Comparison of ENCODE assay signal across 9 mouse cellular contexts in the genomic region with DNA sequence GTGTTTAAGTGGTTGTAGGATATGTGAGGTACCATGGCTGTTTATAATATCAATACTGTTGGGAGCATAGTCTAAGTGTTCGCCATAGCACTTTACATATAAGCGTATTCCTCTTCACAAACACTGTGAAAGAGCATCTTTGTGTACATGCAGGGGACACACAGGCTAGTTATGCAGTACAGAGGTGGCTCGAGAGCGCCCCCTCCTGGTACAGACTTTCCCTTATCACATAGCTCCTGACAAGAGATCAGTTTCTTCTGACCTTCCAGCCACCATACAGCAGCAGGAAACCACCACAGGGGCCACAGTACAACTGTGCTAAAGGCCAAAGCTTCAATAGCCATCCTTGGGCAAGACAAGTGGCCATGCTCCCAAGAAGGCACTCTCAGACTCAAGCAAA. TPM values are rescaled to one million over a fixed set of nuclear protein-coding genes. Genes with fewer than 3 reads are reported as not detected.
DNase-seq lines count a peak whose midpoint lies in the region; ATAC-seq and TF ChIP-seq lines count a peak whose summit lies in the region.
"Had no signal": no experiment of that assay in that cellular context is flagged by ENCODE, and none has a peak within 500 bp of the region (broad histone marks: within the 10 kb centered on the region; RNA-seq: fewer than 3 reads in every experiment).

No protein-coding gene starts in this region.

- H3K4me1 ChIP-seq in hindbrain, embryonic 11.5 days (replicated peaks; ENCODE audit: control insufficient read depth, insufficient read depth, low read length): no peaks in the 10 kb centered on the region
- H3K4me1 ChIP-seq in hindbrain, embryonic 12.5 days: no peaks in the 10 kb centered on the region
- H3K4me1 ChIP-seq in E14TG2a.4 (replicated peaks; ENCODE audit: low read depth, low read length): peaks cover 27% of the 10 kb centered on the region
- H3K4me1 ChIP-seq in thymus, adult 2 months (replicated peaks; ENCODE audit: control insufficient read depth, insufficient read depth, low read length): no peaks in the 10 kb centered on the region
- H3K4me1 ChIP-seq: limb, embryonic 12.5 days had no signal

- 51% methylated on average over 4 of the region's 4 CpGs for WGBS in hindbrain, embryonic 11.5 days
- WGBS in hindbrain, embryonic 12.5 days: 52% methylated on average over 4 of the region's 4 CpGs
- WGBS in thymus, adult 2 months: 53% methylated on average over 4 of the region's 4 CpGs

- no peaks in the 10 kb centered on the region for H3K27me3 ChIP-seq in hindbrain, embryonic 11.5 days (ENCODE audit: control insufficient read depth, insufficient read depth, low read length)
- no peaks in the 10 kb centered on the region for H3K27me3 ChIP-seq in hindbrain, embryonic 12.5 days
- no peaks in the 10 kb centered on the region for H3K27me3 ChIP-seq in E14TG2a.4 (ENCODE audit: insufficient read depth, low read length)
- H3K27me3 ChIP-seq in thymus, adult 2 months (ENCODE audit: control insufficient read depth, insufficient read depth, low read length): no peaks in the 10 kb centered on the region
- H3K27me3 ChIP-seq: limb, embryonic 12.5 days had no signal

- H3K36me3 ChIP-seq in hindbrain, embryonic 11.5 days (ENCODE audit: control insufficient read depth, insufficient read depth, low read length): peaks cover 18% of the 10 kb centered on the region
- H3K36me3 ChIP-seq in hindbrain, embryonic 12.5 days: peaks cover 92% of the 10 kb centered on the region
- H3K36me3 ChIP-seq in E14TG2a.4 (ENCODE audit: insufficient read depth, low read length): peaks cover 100% of the 10 kb centered on the region
- H3K36me3 ChIP-seq in thymus, adult 2 months (ENCODE audit: control insufficient read depth, insufficient read depth, low read length): peaks cover 66% of the 10 kb centered on the region

- no peak overlapping the region for H3K4me3 ChIP-seq in hindbrain, embryonic 11.5 days (ENCODE audit: low read depth, low read length)
- no peak overlapping the region for H3K4me3 ChIP-seq in hindbrain, embryonic 12.5 days
- no peak overlapping the region for H3K4me3 ChIP-seq in E14TG2a.4 (replicated peaks; ENCODE audit: low read length)
- H3K4me3 ChIP-seq in thymus, adult 2 months (ENCODE audit: control insufficient read depth, insufficient read depth, low read length): no peak overlapping the region
- H3K4me3 ChIP-seq: limb, embryonic 12.5 days had no signal

- DNase-seq in hindbrain, embryonic 11.5 days (ENCODE audit: low spot score): peak; percentile 83
- peak; percentile 75 for DNase-seq in c-Kit-positive CD71-positive TER-119-positive erythroid progenitor cells, embryonic 14.5 days (ENCODE audit: low spot score)
- DNase-seq in frontal cortex, postnatal 36 days (ENCODE audit: low spot score in 2 of 2): peak; percentile 58 to 61
- DNase-seq in layer of hippocampus, postnatal 10 days (ENCODE audit: low spot score in 2 of 2): peak; percentile 51 to 71
- DNase-seq in thymus, adult 2 months: peak; percentile 69

- TF ChIP-seq CTCF in E14TG2a.4 (conservative IDR thresholded peaks at IDR 0.05; ENCODE audit: low read length): peak; percentile 81
- peak; percentile 28; the same call in 1 of the 2 replicates for TF ChIP-seq CTCF in thymus, adult 2 months (IDR thresholded peaks at IDR 0.05; ENCODE audit: borderline replicate concordance, control insufficient read depth, extremely low read depth, insufficient read depth, low read length, poor library complexity)

- ATAC-seq in hindbrain, embryonic 11.5 days (ENCODE audit: low FRiP score): no peak
- no peak for ATAC-seq in hindbrain, embryonic 12.5 days (ENCODE audit: low FRiP score)
- peak; percentile 82 for ATAC-seq in megakaryocyte, adult 5-6 weeks (ENCODE audit: poor library complexity, severe bottlenecking)

- H3K9ac ChIP-seq in hindbrain, embryonic 11.5 days (ENCODE audit: low read depth, low read length): no peak overlapping the region
- no peak overlapping the region for H3K9ac ChIP-seq in hindbrain, embryonic 12.5 days
- H3K9ac ChIP-seq: limb, embryonic 12.5 days had no signal

- no peak overlapping the region for H3K4me2 ChIP-seq in hindbrain, embryonic 11.5 days (replicated peaks; ENCODE audit: low read depth, low read length)
- H3K4me2 ChIP-seq in hindbrain, embryonic 12.5 days (replicated peaks): no peak overlapping the region
- H3K4me2 ChIP-seq: limb, embryonic 12.5 days had no signal

- H3K27ac ChIP-seq in hindbrain, embryonic 11.5 days (ENCODE audit: low read depth, low read length): no peak overlapping the region
- H3K27ac ChIP-seq in hindbrain, embryonic 12.5 days: no peak overlapping the region
- no peak overlapping the region for H3K27ac ChIP-seq in thymus, adult 2 months (ENCODE audit: control insufficient read depth, insufficient read depth, low read length)
- H3K27ac ChIP-seq: limb, embryonic 12.5 days had no signal

- TF ChIP-seq POLR2A in thymus, adult 2 months (IDR thresholded peaks at IDR 0.05; ENCODE audit: control insufficient read depth, extremely low read depth, insufficient read depth, low read length, poor library complexity): no peak

- H3K9me3 ChIP-seq in hindbrain, embryonic 11.5 days (ENCODE audit: control insufficient read depth, low read length): no peaks in the 10 kb centered on the region
- H3K9me3 ChIP-seq in hindbrain, embryonic 12.5 days (replicated peaks): no peaks in the 10 kb centered on the region
- H3K9me3 ChIP-seq in E14TG2a.4 (ENCODE audit: low read length): no peaks in the 10 kb centered on the region
- H3K9me3 ChIP-seq: limb, embryonic 12.5 days had no signal

RNA-seq across cellular contexts. Expression of a gene that starts 10.6 kb away (rescaled TPM):
- 70.5 and 75.5 TPM in 2 replicates for polyA plus RNA-seq in hindbrain, embryonic 11.5 days (2014; fragmentation: Nextera tagmentation; extraction: Ambion mirVana)
- polyA plus RNA-seq in hindbrain, embryonic 12.5 days (2016; fragmentation: Nextera tagmentation; extraction: Ambion mirVana): 89.3 and 90.5 TPM in 2 replicates
- total RNA-seq in layer of hippocampus, postnatal 10 days (2021): 10 to 100 TPM; 46.0 to 49.5 TPM
- total RNA-seq in megakaryocyte, adult 5-6 weeks (2015): 66.9 and 125 TPM in 2 replicates
- total RNA-seq in megakaryocyte, adult 5-6 weeks (2017): 70.1 and 85.8 TPM in 2 replicates
- 217 TPM in 2 replicates for polyA plus RNA-seq in thymus, adult 2 months (2012; rRNA removed)

RNA-seq across cellular contexts. Expression of a gene that starts 12.4 kb away (rescaled TPM):
- polyA plus RNA-seq in hindbrain, embryonic 11.5 days (2014; fragmentation: Nextera tagmentation; extraction: Ambion mirVana): 31.0 and 32.6 TPM in 2 replicates
- 25.1 and 26.0 TPM in 2 replicates for polyA plus RNA-seq in hindbrain, embryonic 12.5 days (2016; fragmentation: Nextera tagmentation; extraction: Ambion mirVana)
- total RNA-seq in layer of hippocampus, postnatal 10 days (2021): 10 to 100 TPM; 18.9 to 20.5 TPM
- 9.4 and 10.1 TPM in 2 replicates for total RNA-seq in megakaryocyte, adult 5-6 weeks (2015)
- 15.6 and 19.2 TPM in 2 replicates for total RNA-seq in megakaryocyte, adult 5-6 weeks (2017)
- polyA plus RNA-seq in thymus, adult 2 months (2012; rRNA removed): 18.4 and 19.5 TPM in 2 replicates

RNA-seq across cellular contexts. Expression of a gene that starts 12.6 kb away (rescaled TPM):
- polyA plus RNA-seq in hindbrain, embryonic 11.5 days (2014; fragmentation: Nextera tagmentation; extraction: Ambion mirVana): 2.2 TPM in 2 replicates
- polyA plus RNA-seq in hindbrain, embryonic 12.5 days (2016; fragmentation: Nextera tagmentation; extraction: Ambion mirVana): 2.8 TPM in 2 replicates
- 1 to 10 TPM; 5.2 to 8.6 TPM for total RNA-seq in layer of hippocampus, postnatal 10 days (2021)
- 1.6 and 2.5 TPM in 2 replicates for total RNA-seq in megakaryocyte, adult 5-6 weeks (2015)
- total RNA-seq in megakaryocyte, adult 5-6 weeks (2017): 3.3 and 3.9 TPM in 2 replicates
- 3.6 and 4.2 TPM in 2 replicates for polyA plus RNA-seq in thymus, adult 2 months (2012; rRNA removed)
